Mouse (Mus musculus): ENCODE measurements at regions not wholly inside any gene's neighbourhood (a gene's known extent, or its start where the extent isn't known, plus 50 kb on each side); places are given as distances from the start of the nearest gene placed in this dataset.

DNA sequence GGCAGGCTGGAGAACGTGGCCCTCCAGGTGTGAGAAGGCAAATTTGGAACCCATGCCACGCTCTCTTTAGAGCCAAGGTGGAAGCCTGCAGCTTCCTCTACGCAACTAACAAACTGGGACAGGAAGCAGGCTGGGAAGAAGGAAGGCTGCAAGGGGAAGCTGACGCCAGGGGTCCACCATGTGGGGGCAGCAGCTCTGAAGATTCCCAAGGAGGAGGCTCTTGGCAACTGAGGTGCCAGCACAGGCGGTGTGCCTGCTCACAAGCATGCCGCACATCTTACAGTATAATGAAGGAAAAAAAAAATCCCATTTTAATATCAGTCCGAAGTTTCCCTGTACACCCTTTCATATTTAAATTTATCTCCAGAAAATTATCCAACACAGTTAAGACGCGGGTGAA is 117.3 kb upstream of the Mki67 start:
- no peak overlapping the region for H3K27ac ChIP-seq (ENCODE audit: control insufficient read depth, low read depth, low read length)
- H3K79me2 ChIP-seq (ENCODE audit: control insufficient read depth, insufficient read depth, low read length, poor library complexity) = no peaks in the 10 kb centered on the region
- no peaks in the 10 kb centered on the region for H3K9me3 ChIP-seq (replicated peaks; ENCODE audit: insufficient read depth, low read length)
- no peaks in the 10 kb centered on the region for H3K4me1 ChIP-seq (ENCODE audit: control insufficient read depth in 1 of 2, insufficient read depth in 2 of 2, low read length in 2 of 2)
- no peak overlapping the region for H3K9ac ChIP-seq (ENCODE audit: control insufficient read depth, low read depth, low read length, poor library complexity, severe bottlenecking)
- H3K27me3 ChIP-seq (ENCODE audit: control insufficient read depth in 1 of 2, insufficient read depth in 2 of 2, low read length in 2 of 2) = no peaks in the 10 kb centered on the region
- no peak overlapping the region for H3K4me3 ChIP-seq (ENCODE audit: control insufficient read depth in 1 of 2, insufficient read depth in 1 of 2, low read depth in 2 of 2, low read length in 2 of 2)
- TF ChIP-seq HCFC1 (IDR thresholded peaks at IDR 0.05; ENCODE audit: low read depth, low read length) (no peak), EP300 (IDR thresholded peaks at IDR 0.05; ENCODE audit: low read depth in 1 of 2, low read length in 2 of 2) (no peak), MAZ (IDR thresholded peaks at IDR 0.05; ENCODE audit: low read depth, low read length) (no peak), KAT2A (conservative IDR thresholded peaks at IDR 0.05; ENCODE audit: low read depth, low read length) (no peak), USF1 (IDR thresholded peaks at IDR 0.05; ENCODE audit: low read depth, low read length) (no peak), ZC3H11A (IDR thresholded peaks at IDR 0.05; ENCODE audit: low read depth, low read length) (no peak), BHLHE40 (IDR thresholded peaks at IDR 0.05; ENCODE audit: borderline replicate concordance, low read depth, low read length) (no peak), POLR2AphosphoS5 (IDR thresholded peaks at IDR 0.05; ENCODE audit: borderline replicate concordance, low read depth, low read length) (no peak), CTCF (IDR thresholded peaks at IDR 0.05 in 2 of 3, conservative IDR thresholded peaks at IDR 0.05 in 1 of 3; ENCODE audit: control insufficient read depth in 1 of 3, insufficient read depth in 1 of 3, low read depth in 2 of 3, low read length in 3 of 3, poor library complexity in 1 of 3, severe bottlenecking in 1 of 3) (no peak), GABPA (IDR thresholded peaks at IDR 0.05; ENCODE audit: low read depth, low read length) (no peak), NRF1 (IDR thresholded peaks at IDR 0.05; ENCODE audit: insufficient read depth, low read depth, low read length, poor library complexity, severe bottlenecking) (no peak), TCF12 (IDR thresholded peaks at IDR 0.05; ENCODE audit: low read depth, low read length) (no peak), MYB (IDR thresholded peaks at IDR 0.05; ENCODE audit: low read depth, low read length) (no peak)
- H3K36me3 ChIP-seq (ENCODE audit: control insufficient read depth in 1 of 2, insufficient read depth in 2 of 2, low read length in 2 of 2) = no peaks in the 10 kb centered on the region
- no peak for DNase-seq (ENCODE audit: low read depth, low spot score)

DNA sequence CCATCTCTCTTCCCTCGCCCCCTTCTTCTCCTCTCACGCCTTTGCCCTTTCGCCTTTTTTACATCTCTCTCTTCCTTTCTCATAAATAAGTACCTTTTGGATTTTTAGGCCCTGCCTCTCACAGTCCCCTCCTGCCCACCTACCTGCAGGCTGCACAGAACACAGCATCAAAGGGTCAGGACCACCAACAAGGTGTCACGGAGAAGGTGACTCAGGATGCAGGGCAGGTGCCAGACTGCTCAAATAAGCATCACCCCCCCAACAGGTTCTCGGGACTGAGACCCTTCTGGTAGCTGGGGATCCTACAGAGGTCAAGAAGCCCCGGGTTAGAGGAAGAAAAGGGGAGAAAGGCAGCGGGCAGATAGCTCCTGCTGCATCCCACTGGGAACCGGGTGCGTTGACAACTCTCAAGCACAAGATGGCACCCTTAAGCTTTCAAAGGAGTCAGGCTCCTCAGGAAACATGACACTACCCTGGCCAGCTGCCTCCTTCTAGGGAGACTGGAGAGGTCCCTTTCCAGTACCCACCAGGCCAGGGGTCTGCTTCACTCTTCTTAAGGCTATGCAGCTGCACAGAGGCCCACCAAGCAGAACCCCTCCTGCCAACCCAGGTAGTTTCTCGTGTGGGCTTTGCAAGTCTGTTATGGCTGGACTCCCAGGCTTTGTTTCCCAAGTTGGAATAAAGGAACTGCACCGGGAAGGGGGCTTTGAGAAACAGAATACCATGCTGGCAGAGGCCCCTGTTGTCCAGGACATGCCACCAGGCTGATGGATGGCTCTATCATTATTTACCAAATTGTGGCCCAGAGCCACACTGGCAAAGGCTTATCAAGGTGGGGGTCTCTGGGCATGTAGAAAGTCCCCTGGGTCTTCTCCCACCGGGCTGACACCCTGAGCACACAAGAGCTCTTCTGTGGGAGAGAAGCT is 120.9 kb upstream of the Mki67 start:
- TF ChIP-seq CTCF (IDR thresholded peaks at IDR 0.05 in 2 of 3, conservative IDR thresholded peaks at IDR 0.05 in 1 of 3; ENCODE audit: control insufficient read depth in 1 of 3, insufficient read depth in 1 of 3, low read depth in 2 of 3, low read length in 3 of 3, poor library complexity in 1 of 3, severe bottlenecking in 1 of 3) (0 out of 6 replicates have a peak, but pooled peaks of 1 of the 3 experiments have one; percentile 6), ZNF384 (IDR thresholded peaks at IDR 0.05; ENCODE audit: low read depth, low read length) (no peak), MAFK (IDR thresholded peaks at IDR 0.05; ENCODE audit: borderline replicate concordance, low read depth, low read length) (no peak), USF1 (IDR thresholded peaks at IDR 0.05; ENCODE audit: low read depth, low read length) (no peak), E2F4 (IDR thresholded peaks at IDR 0.05; ENCODE audit: borderline replicate concordance, low read depth, low read length) (no peak)
- H3K79me2 ChIP-seq (ENCODE audit: control insufficient read depth, insufficient read depth, low read length, poor library complexity) = no peaks in the 10 kb centered on the region
- no peaks in the 10 kb centered on the region for H3K9me3 ChIP-seq (replicated peaks; ENCODE audit: insufficient read depth, low read length)
- H3K36me3 ChIP-seq (ENCODE audit: control insufficient read depth in 1 of 2, insufficient read depth in 2 of 2, low read length in 2 of 2) = no peaks in the 10 kb centered on the region
- no peak overlapping the region for H3K9ac ChIP-seq (ENCODE audit: control insufficient read depth, low read depth, low read length, poor library complexity, severe bottlenecking)
- H3K27ac ChIP-seq (ENCODE audit: control insufficient read depth, low read depth, low read length) = no peak overlapping the region
- no peak overlapping the region for H3K4me3 ChIP-seq (ENCODE audit: control insufficient read depth in 1 of 2, insufficient read depth in 1 of 2, low read depth in 2 of 2, low read length in 2 of 2)
- DNase-seq (ENCODE audit: low read depth, low spot score) = no peak
- H3K27me3 ChIP-seq (ENCODE audit: control insufficient read depth in 1 of 2, insufficient read depth in 2 of 2, low read length in 2 of 2) = no peaks in the 10 kb centered on the region
- no peaks in the 10 kb centered on the region for H3K4me1 ChIP-seq (ENCODE audit: control insufficient read depth in 1 of 2, insufficient read depth in 2 of 2, low read length in 2 of 2)

Data from MEL (cell line).